Comparison of ENCODE assay signal across 8 mouse cellular contexts in genomic region chr11:119354798-119355442, GRCm38 (mm10). TPM values are rescaled to one million over a fixed set of nuclear protein-coding genes. Genes with fewer than 3 reads are reported as not detected.
DNase-seq lines count a peak whose midpoint lies in the region; ATAC-seq lines count a peak whose summit lies in the region.

No protein-coding gene starts in this region.

- H3K36me3 ChIP-seq in erythroblast, embryonic 14.5 days (ENCODE audit: control insufficient read depth): no peaks in the 10 kb centered on the region; the same call in 1 of the 2 replicates
- H3K36me3 ChIP-seq in stomach, embryonic 15.5 days: no peaks in the 10 kb centered on the region

- peak; percentile 56 for ATAC-seq in activated CD4-positive, CD25-positive, alpha-beta regulatory T cell, adult 4 months
- peak; percentile 85 for ATAC-seq in megakaryocyte-erythroid progenitor cell, adult 5-6 weeks (replicated peaks; ENCODE audit: low FRiP score, low TSS enrichment, poor library complexity, severe bottlenecking)
- peak; percentile 25; the same call in 1 of the 2 replicates for ATAC-seq in stomach, embryonic 15.5 days (ENCODE audit: insufficient read depth, low FRiP score, low read depth)

- peak overlapping the region; percentile 93 for H3K4me2 ChIP-seq in stomach, embryonic 15.5 days

- DNase-seq in layer of hippocampus, postnatal 10 days (ENCODE audit: low spot score in 2 of 2): peak; percentile 22 to 29
- DNase-seq in layer of hippocampus, adult 9-10 months (ENCODE audit: low spot score): no peak
- DNase-seq in heart, postnatal 36 days: peak; percentile 56 to 62
- peak; percentile 12 to 17 for DNase-seq in layer of hippocampus, postnatal 14 days (ENCODE audit: low spot score in 2 of 2)

- H3K4me3 ChIP-seq in erythroblast, embryonic 14.5 days (replicated peaks): peak overlapping the region; percentile 74
- H3K4me3 ChIP-seq in stomach, embryonic 15.5 days (replicated peaks): peak overlapping the region; percentile 76

- peaks cover 6% of the 10 kb centered on the region for H3K27me3 ChIP-seq in erythroblast, embryonic 14.5 days (ENCODE audit: control insufficient read depth)
- no peaks in the 10 kb centered on the region for H3K27me3 ChIP-seq in stomach, embryonic 15.5 days (replicated peaks)

- no peaks in the 10 kb centered on the region for H3K9me3 ChIP-seq in erythroblast, embryonic 14.5 days (ENCODE audit: control insufficient read depth, low read length)
- no peaks in the 10 kb centered on the region for H3K9me3 ChIP-seq in stomach, embryonic 15.5 days

- peaks cover 28% of the 10 kb centered on the region for H3K4me1 ChIP-seq in erythroblast, embryonic 14.5 days (ENCODE audit: control insufficient read depth)
- peaks cover 15% of the 10 kb centered on the region for H3K4me1 ChIP-seq in stomach, embryonic 15.5 days

- peak overlapping the region; percentile 83 for H3K27ac ChIP-seq in stomach, embryonic 15.5 days

- H3K9ac ChIP-seq in stomach, embryonic 15.5 days: peak overlapping the region; percentile 64

- WGBS in stomach, embryonic 15.5 days: 4% methylated on average over 23 of the region's 23 CpGs

- intact Hi-C loops in heart, postnatal 36 days (cut with DNase I): loop anchor here (2.0 kb wide), 1 partner anchor 54 kb away; the partner anchor contains the start of gene Eif4a3

RNA-seq across cellular contexts. Expression of gene Sgsh, which starts 0.4 kb away (rescaled TPM):
- total RNA-seq in layer of hippocampus, postnatal 10 days (2021): 1 to 10 TPM; 4.7 to 5.1 TPM
- polyA plus RNA-seq in activated CD4-positive, CD25-positive, alpha-beta regulatory T cell, adult 4 months (2017; shearing (Covaris generic)): 10 to 100 TPM in 1 of 2 experiments, 1 to 10 TPM in 1; 7.4 to 13.7 TPM
- 0.02 and 0.15 TPM in 2 replicates for polyA plus RNA-seq in erythroblast, embryonic 14.5 days (2012)
- 1 to 10 TPM; 4.9 to 5.3 TPM for total RNA-seq in heart, postnatal 36 days (2021)
- 1 to 10 TPM; 4.3 to 4.8 TPM for total RNA-seq in layer of hippocampus, postnatal 14 days (2021)
- 6.3 and 11.9 TPM in 2 replicates for total RNA-seq in megakaryocyte-erythroid progenitor cell, adult 5-6 weeks (2014; fragmentation: Nextera tagmentation)
- total RNA-seq in megakaryocyte-erythroid progenitor cell, adult 5-6 weeks (2017): 3.6 and 5.1 TPM in 2 replicates
- 8.2 and 8.3 TPM in 2 replicates for polyA plus RNA-seq in stomach, embryonic 15.5 days (2015; fragmentation: Nextera tagmentation; extraction: Ambion mirVana)

RNA-seq across cellular contexts. Expression of gene Slc26a11, which starts 0.4 kb away (rescaled TPM):
- total RNA-seq in layer of hippocampus, postnatal 10 days (2021): 1 to 10 TPM; 5.4 to 6.3 TPM
- 10 to 100 TPM in 1 of 2 experiments, 1 to 10 TPM in 1; 8.5 to 17.3 TPM for polyA plus RNA-seq in activated CD4-positive, CD25-positive, alpha-beta regulatory T cell, adult 4 months (2017; shearing (Covaris generic))
- polyA plus RNA-seq in erythroblast, embryonic 14.5 days (2012): not detected in 2 replicates
- 1 to 10 TPM; 3.7 to 4.3 TPM for total RNA-seq in heart, postnatal 36 days (2021)
- 1 to 10 TPM; 4.3 to 6.0 TPM for total RNA-seq in layer of hippocampus, postnatal 14 days (2021)
- total RNA-seq in megakaryocyte-erythroid progenitor cell, adult 5-6 weeks (2014; fragmentation: Nextera tagmentation): 1.7 and 4.4 TPM in 2 replicates
- total RNA-seq in megakaryocyte-erythroid progenitor cell, adult 5-6 weeks (2017): 0.65 and 1.5 TPM in 2 replicates
- polyA plus RNA-seq in stomach, embryonic 15.5 days (2015; fragmentation: Nextera tagmentation; extraction: Ambion mirVana): 9.2 and 9.9 TPM in 2 replicates

RNA-seq across cellular contexts. Expression of gene Rnf213, which starts 38.0 kb away (rescaled TPM):
- 1 to 10 TPM; 3.8 TPM for total RNA-seq in layer of hippocampus, postnatal 10 days (2021)
- polyA plus RNA-seq in activated CD4-positive, CD25-positive, alpha-beta regulatory T cell, adult 4 months (2017; shearing (Covaris generic)): 10 to 100 TPM; 43.2 to 52.8 TPM
- 0.01 and 0.02 TPM in 2 replicates for polyA plus RNA-seq in erythroblast, embryonic 14.5 days (2012)
- total RNA-seq in heart, postnatal 36 days (2021): 10 to 100 TPM; 15.1 to 20.1 TPM
- total RNA-seq in layer of hippocampus, postnatal 14 days (2021): 1 to 10 TPM; 3.4 to 3.5 TPM
- 87.9 and 107 TPM in 2 replicates for total RNA-seq in megakaryocyte-erythroid progenitor cell, adult 5-6 weeks (2014; fragmentation: Nextera tagmentation)
- total RNA-seq in megakaryocyte-erythroid progenitor cell, adult 5-6 weeks (2017): 69.3 and 77.1 TPM in 2 replicates
- polyA plus RNA-seq in stomach, embryonic 15.5 days (2015; fragmentation: Nextera tagmentation; extraction: Ambion mirVana): 7.3 and 7.6 TPM in 2 replicates

RNA-seq across cellular contexts. Expression of gene Card14, which starts 47.4 kb away (rescaled TPM):
- total RNA-seq in layer of hippocampus, postnatal 10 days (2021): under 1 TPM; 0.25 to 0.38 TPM
- polyA plus RNA-seq in activated CD4-positive, CD25-positive, alpha-beta regulatory T cell, adult 4 months (2017; shearing (Covaris generic)): under 1 TPM in 1 of 2 experiments, not detected in 1; 0.25 TPM
- 0.01 TPM in 1 of 2 replicates, not detected in the other for polyA plus RNA-seq in erythroblast, embryonic 14.5 days (2012)
- under 1 TPM; 0.06 to 0.16 TPM for total RNA-seq in heart, postnatal 36 days (2021)
- under 1 TPM; 0.25 to 0.45 TPM for total RNA-seq in layer of hippocampus, postnatal 14 days (2021)
- total RNA-seq in megakaryocyte-erythroid progenitor cell, adult 5-6 weeks (2014; fragmentation: Nextera tagmentation): not detected in 2 replicates
- total RNA-seq in megakaryocyte-erythroid progenitor cell, adult 5-6 weeks (2017): not detected in 2 replicates
- polyA plus RNA-seq in stomach, embryonic 15.5 days (2015; fragmentation: Nextera tagmentation; extraction: Ambion mirVana): 1.8 and 2.0 TPM in 2 replicates

RNA-seq across cellular contexts. Expression of gene Eif4a3, which starts 55.0 kb away (rescaled TPM):
- 10 to 100 TPM; 88.9 to 93.0 TPM for total RNA-seq in layer of hippocampus, postnatal 10 days (2021)
- 100 to 1,000 TPM; 170 to 190 TPM for polyA plus RNA-seq in activated CD4-positive, CD25-positive, alpha-beta regulatory T cell, adult 4 months (2017; shearing (Covaris generic))
- 17.2 and 20.2 TPM in 2 replicates for polyA plus RNA-seq in erythroblast, embryonic 14.5 days (2012)
- total RNA-seq in heart, postnatal 36 days (2021): 10 to 100 TPM; 64.4 to 72.8 TPM
- total RNA-seq in layer of hippocampus, postnatal 14 days (2021): 10 to 100 TPM; 90.1 to 91.0 TPM
- total RNA-seq in megakaryocyte-erythroid progenitor cell, adult 5-6 weeks (2014; fragmentation: Nextera tagmentation): 294 and 360 TPM in 2 replicates
- total RNA-seq in megakaryocyte-erythroid progenitor cell, adult 5-6 weeks (2017): 206 and 229 TPM in 2 replicates
- polyA plus RNA-seq in stomach, embryonic 15.5 days (2015; fragmentation: Nextera tagmentation; extraction: Ambion mirVana): 299 and 315 TPM in 2 replicates

Comparison
In these comparisons a context has a peak if more than half of its experiments do, and no peak if none do; other contexts are left out.
1. ATAC-seq: peak in every context shown above with its lines; median percentile 85 in megakaryocyte-erythroid progenitor cell, adult 5-6 weeks; 56 in activated CD4-positive, CD25-positive, alpha-beta regulatory T cell, adult 4 months; 25 in stomach, embryonic 15.5 days.